Mouse (Mus musculus) embryonic fibroblast, embryonic 13.5 days (primary cell): Measurements from ENCODE around the gene Xylt1.
A peak's percentile ranks its signal among the peaks of the same experiment; 100 is the strongest.

ENCODE experiments used
- CTCF ChIP-seq: IDR thresholded peaks from 2 replicates; pipeline ENCODE4 v1.5.1; 2011; ENCODE audit warnings: mild to moderate bottlenecking, control low read depth, low read length, moderate library complexity, borderline replicate concordance; ENCODE audit not compliant: insufficient read depth
- POLR2A ChIP-seq: IDR thresholded peaks from 2 replicates; pipeline ENCODE4 v1.6.1; 2011; ENCODE audit warnings: low read depth, mild to moderate bottlenecking, control low read depth, low read length, moderate library complexity

DNA sequence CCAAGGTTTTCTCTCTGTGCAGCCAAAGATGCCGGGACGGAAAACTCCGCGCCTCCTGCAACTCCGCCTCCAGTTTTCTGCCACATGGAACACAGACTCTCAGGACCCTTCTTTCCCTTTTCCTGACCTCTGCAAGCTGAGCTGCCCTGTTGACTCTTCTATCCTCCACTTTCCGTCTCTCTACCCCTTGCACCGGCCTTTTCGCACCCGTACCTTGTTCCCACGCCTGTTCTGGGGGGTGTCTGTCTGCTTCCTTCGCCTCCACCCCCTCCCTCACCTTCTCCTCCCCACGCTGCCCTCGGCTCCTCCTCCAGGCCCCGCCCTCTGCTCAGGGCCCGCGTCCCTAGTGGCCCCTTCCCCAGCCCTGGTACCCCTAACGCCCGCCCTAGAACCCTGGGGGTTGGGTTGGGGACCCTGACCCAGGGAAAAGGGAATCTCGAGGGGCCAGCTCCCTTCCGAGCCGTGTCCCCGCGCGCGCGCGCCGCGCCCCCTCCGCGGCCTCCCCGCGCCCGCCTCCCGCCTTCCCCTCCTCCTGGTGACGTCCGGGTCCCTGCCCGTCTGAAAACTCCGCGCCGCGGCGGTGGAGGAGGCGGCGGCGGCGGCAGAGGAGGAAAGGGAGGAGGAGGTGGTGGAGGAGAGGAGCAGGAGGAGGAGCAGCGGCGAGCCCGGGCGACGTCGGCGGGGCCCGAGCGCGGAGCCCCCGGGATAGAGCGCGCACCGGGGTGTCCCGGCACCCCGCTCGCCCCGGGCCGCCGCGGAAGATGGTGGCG is at the start of gene Xylt1:
- TF ChIP-seq CTCF = no peak
- peak; percentile 62 for TF ChIP-seq POLR2A
